Mouse (Mus musculus): ENCODE measurements around the gene Col5a1.

Gene Col5a1

DNA sequence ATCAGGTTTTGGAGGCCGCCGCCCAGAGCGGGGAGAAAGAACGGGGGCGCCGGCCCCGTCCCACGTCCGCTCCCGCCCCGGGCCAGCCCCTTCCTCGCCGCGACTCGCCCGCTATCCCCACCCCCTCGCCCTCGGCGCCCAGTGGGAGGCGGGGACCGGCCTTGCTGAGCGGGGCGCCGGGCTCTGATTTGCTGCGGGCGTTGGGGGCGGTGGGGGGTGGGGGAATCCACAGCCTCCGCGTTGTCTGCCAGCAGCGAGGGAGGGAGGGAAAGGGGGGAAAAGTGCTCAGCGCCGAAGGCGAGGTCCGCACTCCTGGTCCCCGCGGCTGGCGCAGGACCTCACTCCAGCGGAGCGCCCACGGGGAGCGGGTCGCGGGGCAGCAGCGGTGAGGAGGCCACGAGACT, at the start of gene Col5a1:
Col5a1 (plus strand) TSS at position 278 of the 404 bp plus-strand sequence.
- DNase-seq (ENCODE audit: low spot score in 2 of 2), result no peak

GRCm38 (mm10) chr2:27838112-27838511, 48.1 kb upstream of the Col5a1 start:
- no peak for DNase-seq (ENCODE audit: low spot score in 2 of 2)

DNA sequence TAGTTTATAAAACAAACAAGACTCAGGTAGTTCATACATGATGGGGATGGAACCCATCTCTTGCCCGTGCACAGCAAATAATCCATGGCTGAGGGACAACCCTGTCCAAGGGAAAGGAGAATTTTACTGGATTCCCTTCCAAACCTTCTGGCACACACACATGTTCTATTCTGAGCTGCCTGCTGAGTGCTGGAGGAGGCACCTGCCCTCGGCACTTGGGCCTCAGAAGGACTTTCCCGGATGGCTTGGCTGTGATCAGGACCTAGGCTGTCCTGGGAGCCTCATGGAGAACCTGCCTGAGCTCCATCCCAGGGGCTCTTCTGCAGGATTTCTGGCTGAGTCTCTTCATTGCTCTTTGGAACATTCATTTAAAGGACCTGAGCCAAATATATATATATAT, 45.3 kb upstream of the Col5a1 start:
- no peak for DNase-seq (ENCODE audit: low spot score in 2 of 2)

GRCm38 (mm10) chr2:27842893-27843292, 43.3 kb upstream of the Col5a1 start:
- DNase-seq (ENCODE audit: low spot score in 2 of 2), result no peak

- no peak for DNase-seq (ENCODE audit: low spot score in 2 of 2)
Measured at GRCm38 (mm10) chr2:27844885-27845284, 41.3 kb upstream of the Col5a1 start.

GRCm38 (mm10) chr2:27847001-27847400, 39.2 kb upstream of the Col5a1 start:
- no peak for DNase-seq (ENCODE audit: low spot score in 2 of 2)

GRCm38 (mm10) chr2:27847851-27848435, 38.3 kb upstream of the Col5a1 start:
- DNase-seq (ENCODE audit: low spot score in 2 of 2), result no peak

- no peak for DNase-seq (ENCODE audit: low spot score in 2 of 2)
Measured at GRCm38 (mm10) chr2:27848466-27848865, 37.8 kb upstream of the Col5a1 start.

DNA sequence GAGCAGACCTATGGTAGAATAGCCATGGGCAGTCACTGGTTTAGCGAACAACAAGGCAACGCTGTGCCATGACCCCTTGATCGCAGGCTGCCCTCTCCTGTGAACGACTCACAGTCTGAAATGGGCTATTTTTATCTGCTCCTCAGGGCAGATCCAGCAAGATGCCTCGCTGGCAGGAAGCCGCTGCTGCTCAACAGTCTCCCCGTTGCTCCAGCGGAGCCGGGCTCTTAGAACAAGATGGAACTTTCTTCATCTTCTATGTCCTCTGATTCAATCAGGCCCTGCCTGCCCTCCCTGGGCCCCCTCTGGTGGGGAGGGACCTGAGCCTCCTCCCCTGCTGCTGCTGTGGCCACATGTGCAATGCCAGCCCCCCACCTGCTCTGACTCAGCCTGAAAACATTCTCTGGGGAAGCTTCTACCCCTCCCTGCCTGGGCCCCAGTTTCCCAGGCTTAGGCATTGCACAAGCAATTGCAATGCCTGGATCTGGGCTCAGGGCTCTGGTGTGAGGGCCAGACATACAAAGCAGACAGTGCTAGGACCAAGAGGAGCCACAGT, 27.8 kb upstream of the Col5a1 start:
- DNase-seq (ENCODE audit: low spot score in 2 of 2), result no peak

- no peak for DNase-seq (ENCODE audit: low spot score in 2 of 2)
Measured at GRCm38 (mm10) chr2:27861576-27862238, 24.5 kb upstream of the Col5a1 start.

DNA sequence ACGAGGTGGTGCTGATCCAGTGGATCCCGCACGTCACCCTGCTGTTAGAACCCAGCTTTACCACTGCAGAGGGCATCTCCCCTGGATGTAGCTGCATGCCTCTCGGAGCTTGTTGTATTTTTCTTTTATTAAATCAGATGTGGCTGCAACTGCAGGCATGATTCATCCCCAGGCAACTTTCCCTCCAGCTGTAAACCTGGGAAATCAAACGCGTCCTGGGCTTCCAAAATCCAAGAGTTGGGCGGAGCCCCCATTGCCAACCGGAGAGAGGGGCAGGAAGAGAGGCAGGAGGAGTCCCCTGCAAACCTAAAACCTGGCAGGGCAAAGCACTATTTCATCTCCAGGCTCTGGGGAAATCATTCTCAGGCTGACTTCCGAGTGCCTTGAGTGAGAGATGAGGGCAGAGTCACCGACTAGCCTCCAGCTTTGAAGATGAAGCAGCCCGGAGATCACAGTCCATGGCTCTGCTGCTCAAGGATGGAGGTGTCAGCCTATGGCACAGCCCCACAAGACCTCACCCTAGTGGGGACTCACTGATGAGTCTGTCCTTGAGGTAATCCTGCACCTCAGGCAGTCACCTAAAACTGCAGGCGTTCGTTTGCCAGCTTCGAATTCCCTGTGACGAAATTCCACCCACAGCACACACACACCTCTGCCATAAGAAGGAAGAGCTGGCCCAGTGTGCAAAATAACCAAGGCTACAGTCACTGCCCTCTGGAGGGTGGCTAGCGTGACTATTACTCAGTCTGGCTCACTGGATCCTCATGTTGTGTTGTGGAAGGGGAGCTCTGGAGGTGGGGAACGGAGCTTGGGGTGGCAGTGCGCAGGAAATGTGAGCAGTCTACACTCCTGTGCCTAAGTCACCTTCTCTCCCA, 21.5 kb upstream of the Col5a1 start:
- DNase-seq (ENCODE audit: low spot score in 2 of 2), result peak in 1 of 2 experiments; percentile 7

DNA sequence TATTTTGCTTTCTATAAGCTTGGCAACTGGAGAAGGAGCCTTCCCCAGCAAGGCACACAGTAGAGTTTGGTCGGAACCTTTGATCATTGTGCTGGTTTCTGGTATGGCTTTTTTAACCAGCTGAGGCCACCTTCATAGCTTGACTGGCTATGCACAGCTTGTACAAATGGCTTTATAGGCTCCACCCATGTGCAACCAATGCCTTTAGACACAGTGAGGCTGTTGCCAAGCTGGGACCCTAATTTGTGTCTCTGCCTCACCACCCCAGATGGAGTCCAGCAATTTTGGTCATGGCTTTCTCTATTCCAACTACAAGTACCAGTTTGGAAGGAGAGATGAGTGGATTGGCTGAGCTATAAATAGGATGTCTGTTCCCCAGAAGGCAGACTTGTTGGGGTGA, 15.6 kb upstream of the Col5a1 start:
- no peak for DNase-seq (ENCODE audit: low spot score in 2 of 2)

GRCm38 (mm10) chr2:27871056-27871455, 15.2 kb upstream of the Col5a1 start:
- no peak for DNase-seq (ENCODE audit: low spot score in 2 of 2)

DNA sequence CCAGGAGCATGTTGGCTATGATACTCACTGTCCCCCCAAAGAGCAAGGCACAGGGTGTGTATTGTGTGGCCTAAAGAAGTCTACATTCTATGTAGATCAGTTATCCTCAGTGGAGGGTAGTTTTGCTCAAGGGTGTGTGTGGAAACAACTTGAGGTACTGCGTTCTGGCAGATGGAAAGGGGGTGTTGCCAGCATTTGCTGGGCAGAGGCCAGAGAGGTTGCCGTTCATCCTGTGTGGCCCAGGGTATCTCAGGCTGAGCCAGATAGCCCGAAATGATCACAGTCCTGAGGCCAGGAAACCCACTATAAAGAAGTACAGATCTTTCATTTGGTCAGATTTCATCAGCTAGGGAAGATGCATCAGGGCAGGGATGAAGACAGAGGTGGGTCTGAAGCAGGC, 13.9 kb upstream of the Col5a1 start:
- DNase-seq (ENCODE audit: low spot score in 2 of 2), result no peak

DNA sequence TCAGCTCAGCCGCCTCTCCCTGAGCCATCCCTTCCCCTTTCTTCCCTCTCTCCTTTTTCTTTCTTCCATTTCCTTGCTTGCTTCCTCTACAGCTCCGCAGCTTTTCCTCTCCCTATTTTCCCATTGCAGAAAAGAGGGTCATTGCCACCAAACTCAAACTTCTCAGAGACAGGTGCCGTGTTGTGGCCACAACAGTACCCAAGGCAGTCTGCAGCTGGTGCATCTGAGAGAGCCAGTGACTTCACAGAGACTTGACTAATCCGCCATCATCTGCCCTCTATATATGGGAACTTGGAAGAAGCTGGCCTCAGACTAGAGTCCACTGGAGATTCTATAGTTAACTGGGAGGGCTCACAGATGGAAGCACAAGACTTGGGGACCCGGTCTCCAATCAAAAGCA, 13.2 kb upstream of the Col5a1 start:
- no peak for DNase-seq (ENCODE audit: low spot score in 2 of 2)

- DNase-seq (ENCODE audit: low spot score in 2 of 2), result no peak
Measured at GRCm38 (mm10) chr2:27874596-27874995, 11.6 kb upstream of the Col5a1 start.

- DNase-seq (ENCODE audit: low spot score in 2 of 2), result no peak
Measured at GRCm38 (mm10) chr2:27875231-27875630, 11.0 kb upstream of the Col5a1 start.

DNA sequence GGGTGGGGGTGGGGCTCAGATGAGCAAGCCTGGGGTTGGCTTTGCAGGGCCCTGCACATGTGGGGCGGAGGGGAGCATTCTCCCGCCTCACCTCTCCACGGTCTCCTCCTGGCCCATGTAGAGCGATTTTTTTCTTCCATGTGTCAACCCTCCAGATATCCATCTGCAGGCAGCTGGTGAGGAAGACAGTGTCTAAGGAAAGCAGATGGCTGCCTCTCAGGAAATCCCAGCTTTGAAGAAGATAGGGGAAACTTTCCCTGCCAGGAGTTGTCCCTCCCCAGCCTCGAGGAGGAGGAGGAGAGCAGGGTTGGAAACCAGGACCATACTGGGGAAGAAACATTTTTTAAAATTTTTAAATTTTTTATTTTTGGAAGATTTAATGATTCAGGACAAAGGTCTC, 10.4 kb upstream of the Col5a1 start:
- DNase-seq (ENCODE audit: low spot score in 2 of 2), result no peak

- no peak for DNase-seq (ENCODE audit: low spot score in 2 of 2)
Measured at GRCm38 (mm10) chr2:27876724-27877504, 9.3 kb upstream of the Col5a1 start.

DNA sequence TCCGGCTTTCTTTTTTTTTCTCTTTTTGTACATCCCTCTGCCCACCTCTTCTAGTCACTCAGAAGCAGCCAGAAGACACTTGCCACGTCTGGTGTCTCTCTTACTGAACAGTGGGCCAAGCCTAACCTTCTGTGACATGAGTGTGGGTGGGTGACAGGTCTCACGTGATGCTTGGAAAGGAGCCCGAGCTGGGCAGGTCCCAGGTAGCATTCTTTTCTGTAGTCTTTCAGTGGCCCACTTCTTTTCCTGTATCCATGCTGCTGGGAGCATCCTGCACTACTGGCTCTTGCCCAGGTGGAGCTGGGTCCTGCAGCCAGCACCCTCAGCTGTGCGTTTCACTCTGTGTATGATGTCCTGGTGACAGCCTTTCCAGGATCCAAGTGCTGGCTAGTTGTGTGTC, 8.2 kb upstream of the Col5a1 start:
- DNase-seq (ENCODE audit: low spot score in 2 of 2), result no peak

DNA sequence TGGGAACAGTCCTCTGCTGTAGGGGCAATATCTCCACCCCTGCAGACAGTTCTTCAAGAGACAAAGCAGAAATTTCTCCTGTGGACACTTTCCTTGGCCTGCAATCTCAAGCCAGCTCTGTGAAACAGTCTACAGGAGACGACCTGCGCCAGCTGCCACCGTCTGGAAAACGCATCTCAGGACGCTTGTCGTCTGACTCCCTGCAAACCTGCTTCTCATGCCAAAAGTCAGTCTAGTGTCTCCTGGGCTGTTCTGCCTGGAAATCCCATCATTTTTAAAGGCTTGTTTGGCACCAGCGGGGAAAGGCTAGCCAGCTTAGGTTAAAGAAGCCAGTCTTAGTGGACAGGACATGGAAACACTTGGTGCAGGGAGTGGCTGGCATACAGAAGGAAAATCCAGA, 2.9 kb upstream of the Col5a1 start:
- no peak for DNase-seq (ENCODE audit: low spot score in 2 of 2)

All from right cerebral cortex, postnatal 36 days (tissue).